Mouse (Mus musculus) C2C12 (cell line): ENCODE measurements around the gene Cela2a. TPM values are rescaled to one million over a fixed set of nuclear protein-coding genes. Genes with fewer than 3 reads are reported as not detected.

Source experiments
- H3K27me3 ChIP-seq: one replicate; pipeline ENCODE4 v1.6.1; 2011; ENCODE audit not compliant: control insufficient read depth, insufficient read depth, insufficient read length
- H3K36me3 ChIP-seq: one replicate; pipeline ENCODE4 v1.6.1; 2011; ENCODE audit not compliant: control insufficient read depth, insufficient read depth
- H3K4me3 ChIP-seq: one replicate; pipeline ENCODE4 v1.5.1; 2011; ENCODE audit warnings: mild to moderate bottlenecking, control low read depth; ENCODE audit not compliant: poor library complexity, insufficient read depth, severe bottlenecking
- H3K79me2 ChIP-seq: one replicate; pipeline ENCODE4 v1.6.1; 2011; ENCODE audit not compliant: control insufficient read depth, insufficient read depth
- H3K79me3 ChIP-seq: one replicate; pipeline ENCODE4 v1.6.1; 2011; ENCODE audit warnings: low read depth, control low read depth
- H3ac ChIP-seq: one replicate; pipeline ENCODE3; 2011; ENCODE audit warnings: low read depth; ENCODE audit not compliant: control insufficient read depth, insufficient read length
- CEBPB ChIP-seq: IDR thresholded peaks from one replicate; pipeline ENCODE4 v1.6.1; 2011; ENCODE audit warnings: low read depth, mild to moderate bottlenecking, control low read depth, moderate library complexity
- CTCF ChIP-seq: IDR thresholded peaks from one replicate; pipeline ENCODE4 v1.5.1; 2011; ENCODE audit not compliant: control insufficient read depth, insufficient read depth, insufficient read length
- FOSL1 ChIP-seq: IDR thresholded peaks from one replicate; pipeline ENCODE4 v1.8.0; 2011; ENCODE audit warnings: mild to moderate bottlenecking, low read length; ENCODE audit not compliant: poor library complexity, insufficient read depth, severe bottlenecking
- MAX ChIP-seq: IDR thresholded peaks from one replicate; pipeline ENCODE4 v1.6.1; 2011; ENCODE audit warnings: mild to moderate bottlenecking, control low read depth
- MYOD1 ChIP-seq: IDR thresholded peaks from one replicate; pipeline ENCODE4 v1.6.1; 2011; ENCODE audit warnings: low read depth; ENCODE audit not compliant: control insufficient read depth, insufficient read length
- MYOG ChIP-seq: IDR thresholded peaks from one replicate; pipeline ENCODE4 v1.6.1; 2011; ENCODE audit not compliant: control insufficient read depth, insufficient read length; ENCODE audit errors: extremely low read depth
- USF1 ChIP-seq: IDR thresholded peaks from one replicate; pipeline ENCODE4 v1.6.1; 2011; ENCODE audit warnings: low read depth, mild to moderate bottlenecking, control low read depth, moderate library complexity
- polyA plus RNA-seq: library from polyadenylated mRNA; unstranded; fragments of >200 nt; fragmentation: generic; extraction: Trizol; gene quantifications from one replicate; pipeline ENCODE4 v1.2.1, GENCODE M21; 2012; ENCODE audit warnings: missing spikeins

Cela2a gene
- polyA plus RNA-seq, 1 experiment: not detected

DNA sequence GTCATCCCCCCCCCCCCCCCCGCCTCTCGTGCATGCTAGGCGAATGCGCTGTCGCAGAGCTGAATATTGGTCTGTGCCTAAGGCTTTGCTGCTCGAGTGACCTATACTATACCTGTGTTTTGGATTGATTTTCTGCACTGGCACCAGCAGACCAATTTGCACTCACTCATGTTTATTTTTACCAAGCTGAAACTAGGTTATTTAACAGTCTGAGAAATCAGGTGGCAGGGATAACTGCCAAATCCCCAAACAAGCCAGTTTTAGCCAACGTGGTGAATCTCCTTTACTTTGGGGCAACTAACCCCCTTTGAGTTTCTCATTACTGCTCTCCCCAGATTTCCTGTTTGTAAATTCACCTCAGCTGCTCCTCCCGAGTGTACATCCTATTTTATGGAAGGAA is 34.0 kb downstream of the Cela2a start:
- H3K27me3 ChIP-seq: no peaks in the 10 kb centered on the region
- no peak overlapping the region for H3K4me3 ChIP-seq
- peaks cover 4% of the 10 kb centered on the region for H3K36me3 ChIP-seq
- no peak overlapping the region for H3ac ChIP-seq
- peaks cover 20% of the 10 kb centered on the region for H3K79me2 ChIP-seq
- TF ChIP-seq CTCF: no peak
- no peak for TF ChIP-seq CEBPB
- TF ChIP-seq MYOG: no peak
- TF ChIP-seq MYOD1: no peak
- TF ChIP-seq USF1: no peak
- TF ChIP-seq MAX: no peak
- H3K79me3 ChIP-seq: peaks cover 2% of the 10 kb centered on the region

DNA sequence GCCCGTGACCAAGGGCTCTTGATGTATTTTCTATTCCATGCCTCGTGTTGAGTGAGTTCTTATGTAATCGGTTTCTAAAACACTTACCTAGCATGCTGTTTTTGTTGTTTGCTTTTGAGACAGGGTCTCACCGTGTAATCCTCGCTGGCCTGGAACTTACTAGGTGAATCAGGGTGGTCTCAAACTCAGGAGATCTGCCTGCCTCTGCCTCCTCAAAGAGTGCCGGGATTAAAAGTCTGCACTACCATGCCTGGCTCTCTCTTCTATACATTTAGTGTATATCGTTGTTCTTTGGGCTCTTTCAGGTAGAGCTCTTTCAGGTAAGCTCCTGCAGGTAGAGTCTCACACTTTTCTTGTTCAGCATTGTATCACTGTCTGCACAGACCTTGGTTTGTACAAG is 34.5 kb downstream of the Cela2a start:
- Histone ChIP-seq H3K27me3 (no peaks in the 10 kb centered on the region), H3K79me3 (peaks cover 2% of the 10 kb centered on the region), H3ac (no peak overlapping the region), H3K79me2 (peaks cover 20% of the 10 kb centered on the region), H3K4me3 (no peak overlapping the region), H3K36me3 (peaks cover 4% of the 10 kb centered on the region)
- TF ChIP-seq CEBPB (no peak), CTCF (no peak), FOSL1 (no peak), USF1 (no peak), MAX (no peak), MYOD1 (no peak), MYOG (no peak)

DNA sequence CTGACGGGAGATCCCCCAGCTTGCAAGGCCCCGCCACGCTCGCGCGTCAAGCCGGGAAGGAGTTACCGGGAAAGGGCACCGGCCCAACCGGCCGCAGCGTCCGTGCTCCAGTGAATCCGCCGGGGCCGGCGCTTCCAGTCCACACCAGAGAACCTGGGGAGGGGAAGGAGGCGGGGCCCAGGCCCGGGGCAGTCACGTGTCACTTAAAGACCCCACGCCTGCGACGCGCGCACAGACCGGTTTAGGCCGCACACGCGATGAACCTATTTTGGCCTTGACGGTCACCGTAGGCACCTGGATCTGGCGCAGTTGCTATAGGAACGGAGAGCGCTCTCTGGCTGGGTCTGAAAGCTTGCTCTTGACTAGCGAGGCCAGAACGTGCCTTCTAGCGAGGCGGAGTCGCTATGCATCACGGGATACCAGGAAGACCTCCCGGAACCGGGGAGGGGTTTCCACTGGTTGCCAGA is 35.4 kb downstream of the Cela2a start, which contains the start of gene Dnajc16:
Dnajc16 (minus strand) TSS at position 408 of the 467 bp plus-strand sequence.
- Histone ChIP-seq H3K4me3 (peak within 1 kb of the TSS; percentile 78), H3K36me3 (peaks cover 4% of the 10 kb centered on the region), H3ac (peak within 1 kb of the TSS; percentile 80), H3K79me2 (peaks cover 19% of the 10 kb centered on the region), H3K27me3 (no peaks in the 10 kb centered on the region), H3K79me3 (peaks cover 2% of the 10 kb centered on the region)
- TF ChIP-seq USF1 (peak; percentile 98), CEBPB (no peak), MAX (peak; percentile 97)

DNA sequence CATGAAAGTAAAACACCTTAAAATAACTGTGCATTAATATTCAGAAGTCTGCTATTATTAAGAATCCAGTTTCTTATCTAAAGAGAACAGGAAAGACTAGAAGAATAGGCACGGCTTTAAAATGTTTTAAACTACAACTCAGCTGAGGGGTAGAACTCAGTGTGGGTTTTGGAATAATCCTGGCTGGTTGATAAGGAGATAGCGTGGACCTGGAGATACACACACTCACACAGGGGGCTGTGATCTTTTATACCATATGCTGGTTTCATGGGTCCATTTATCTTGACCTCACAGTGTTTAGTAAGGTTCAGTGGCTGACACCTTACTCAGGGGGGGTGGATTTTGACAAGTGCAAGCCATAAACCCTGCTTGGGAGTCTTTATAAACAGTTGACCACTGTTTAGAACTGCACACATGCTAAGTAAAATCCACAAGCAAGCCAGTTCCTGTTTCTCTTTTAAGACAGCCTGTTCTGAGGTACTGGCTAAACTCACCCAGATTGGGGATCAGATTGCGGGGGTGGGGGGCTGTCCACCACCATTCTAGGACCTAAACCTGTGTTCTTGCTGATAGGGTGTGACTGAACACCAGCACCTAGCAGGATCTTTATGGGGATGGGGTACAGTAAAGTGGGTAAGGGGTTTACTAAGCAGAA is 36.3 kb downstream of the Cela2a start:
- Histone ChIP-seq H3ac (peak overlapping the region; percentile 80), H3K79me2 (peaks cover 11% of the 10 kb centered on the region), H3K4me3 (peak overlapping the region; percentile 78), H3K36me3 (no peaks in the 10 kb centered on the region), H3K27me3 (no peaks in the 10 kb centered on the region), H3K79me3 (no peaks in the 10 kb centered on the region)
- TF ChIP-seq CEBPB: no peak
- no peak for TF ChIP-seq CTCF
- no peak for TF ChIP-seq MYOG
- TF ChIP-seq USF1: no peak
- no peak for TF ChIP-seq MAX
- TF ChIP-seq FOSL1: no peak
- TF ChIP-seq MYOD1: no peak

DNA sequence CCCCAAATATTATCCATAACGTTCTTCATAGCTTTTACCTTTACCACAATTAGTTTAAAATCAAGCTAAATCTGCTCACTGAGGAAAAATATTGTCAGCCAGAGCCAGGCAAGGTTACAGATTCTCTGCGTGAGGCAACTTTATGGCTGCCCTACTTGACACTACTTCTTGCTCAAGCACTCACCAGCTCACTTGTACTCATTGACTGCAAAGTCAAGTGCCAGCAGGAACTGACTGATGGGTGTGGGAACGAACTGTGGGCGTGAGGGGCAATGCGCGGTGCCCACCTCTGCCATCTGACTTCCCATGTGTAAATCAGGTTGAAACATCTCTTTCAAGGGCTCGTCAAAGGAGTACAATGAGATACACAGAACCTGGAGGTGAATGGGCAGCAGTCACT is 38.5 kb downstream of the Cela2a start:
- Histone ChIP-seq H3K4me3 (no peak overlapping the region), H3K27me3 (no peaks in the 10 kb centered on the region), H3K79me2 (peaks cover 9% of the 10 kb centered on the region), H3ac (no peak overlapping the region), H3K79me3 (no peaks in the 10 kb centered on the region), H3K36me3 (peaks cover 10% of the 10 kb centered on the region)
- TF ChIP-seq CTCF (no peak), FOSL1 (no peak), CEBPB (no peak), USF1 (no peak), MAX (no peak), MYOG (no peak), MYOD1 (no peak)

DNA sequence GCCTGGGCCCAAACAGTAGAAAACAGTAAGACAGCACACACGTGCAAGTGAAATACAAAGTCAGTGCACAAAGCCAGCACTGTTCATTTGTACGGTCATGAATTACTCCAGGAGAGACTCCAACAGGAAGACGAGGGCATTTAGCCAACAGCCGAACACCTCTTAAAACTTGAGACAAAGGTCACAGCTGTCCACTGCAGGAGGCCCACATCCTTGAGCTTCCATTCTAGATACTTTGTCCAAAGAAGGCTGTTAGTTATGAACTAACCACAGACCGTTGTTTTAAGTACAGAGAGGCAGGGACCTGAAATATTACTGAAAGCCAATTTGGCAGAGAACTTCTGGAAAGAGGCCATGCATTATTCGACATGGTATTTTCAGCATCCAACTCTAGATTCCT is 38.9 kb downstream of the Cela2a start:
- peaks cover 9% of the 10 kb centered on the region for H3K79me2 ChIP-seq
- H3K4me3 ChIP-seq: no peak overlapping the region
- TF ChIP-seq CTCF: no peak
- H3K36me3 ChIP-seq: peaks cover 11% of the 10 kb centered on the region
- no peaks in the 10 kb centered on the region for H3K27me3 ChIP-seq
- no peaks in the 10 kb centered on the region for H3K79me3 ChIP-seq
- no peak overlapping the region for H3ac ChIP-seq
